Mouse (Mus musculus): ENCODE results near the gene Stambpl1. TPM values are rescaled to one million over a fixed set of nuclear protein-coding genes. Genes with fewer than 3 reads are reported as not detected.

Stambpl1 gene
- polyA plus RNA-seq, 1 experiment from 2014 or later = 11.5 TPM

DNA sequence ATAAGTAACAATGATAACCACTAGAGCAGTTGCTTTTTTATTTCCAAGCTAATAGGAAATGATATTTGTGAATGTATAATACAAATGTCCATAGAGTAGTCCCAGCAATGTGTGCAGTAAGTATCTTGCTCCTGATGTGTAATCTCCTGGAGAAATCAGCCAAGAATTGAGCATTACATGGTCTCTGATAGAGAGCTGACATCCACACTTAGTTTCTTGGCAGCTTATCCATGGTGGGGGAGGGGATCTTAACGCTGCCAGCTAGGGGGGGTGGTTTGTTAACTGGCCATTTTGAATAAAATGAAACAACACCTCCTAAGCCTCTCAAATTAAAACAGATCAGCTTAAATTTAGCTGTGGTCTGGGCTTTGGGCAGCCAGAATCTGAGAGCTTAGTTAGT is 77.0 kb downstream of the Stambpl1 start:
- Histone ChIP-seq H3K27me3 (no peaks in the 10 kb centered on the region), H3K4me3 (no peak overlapping the region), H3K4me1 (peaks cover 5% of the 10 kb centered on the region; the same call in 1 of the 2 replicates), H3K9ac (no peak overlapping the region), H3K4me2 (no peak overlapping the region), H3K9me3 (no peaks in the 10 kb centered on the region), H3K36me3 (no peaks in the 10 kb centered on the region), H3K27ac (no peak overlapping the region)
- no peak for ATAC-seq (ENCODE audit: borderline replicate concordance, extremely low read depth, low FRiP score, low TSS enrichment)
- WGBS = 23% methylated on average over 1 of the region's 1 CpGs

- Histone ChIP-seq H3K36me3 (no peaks in the 10 kb centered on the region), H3K9me3 (no peaks in the 10 kb centered on the region), H3K27me3 (no peaks in the 10 kb centered on the region), H3K4me1 (peaks cover 5% of the 10 kb centered on the region; the same call in 1 of the 2 replicates), H3K27ac (no peak overlapping the region), H3K9ac (no peak overlapping the region), H3K4me3 (no peak overlapping the region), H3K4me2 (no peak overlapping the region)
- ATAC-seq (ENCODE audit: borderline replicate concordance, extremely low read depth, low FRiP score, low TSS enrichment) = no peak
- WGBS = 63% methylated on average over 11 of the region's 11 CpGs
Measured at GRCm38 (mm10) chr19:34270106-34270726, 78.2 kb downstream of the Stambpl1 start.

DNA sequence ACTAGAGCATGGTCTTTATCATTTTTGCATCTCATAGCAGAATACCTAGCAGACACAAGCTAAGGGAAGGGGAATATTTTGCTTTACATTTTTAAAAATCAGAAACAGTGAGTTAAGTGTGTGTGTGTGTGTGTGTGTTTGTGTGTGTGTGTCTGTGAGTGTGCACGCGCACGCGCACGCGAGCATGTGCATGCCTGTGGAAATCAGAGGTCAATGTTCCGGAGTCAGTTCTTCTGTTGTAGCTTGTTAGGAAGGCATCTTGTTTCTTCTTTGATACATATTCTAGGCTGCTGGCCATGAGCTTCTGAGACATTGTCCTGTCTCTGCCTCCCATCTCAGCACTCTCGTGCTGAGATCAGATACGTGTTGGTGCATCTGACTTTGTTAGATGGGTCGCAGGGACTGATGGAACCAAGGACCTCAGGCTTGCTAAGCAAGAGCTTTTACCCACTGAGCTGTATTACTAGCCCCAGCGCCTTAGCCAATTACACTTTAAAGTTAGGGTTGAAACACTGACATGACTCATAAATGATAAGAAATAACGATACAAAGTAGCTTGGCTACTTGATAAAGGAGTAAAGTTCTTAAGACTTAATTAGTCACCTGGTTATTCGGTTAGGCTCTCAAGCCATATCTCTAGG is 78.9 kb downstream of the Stambpl1 start:
- no peaks in the 10 kb centered on the region for H3K9me3 ChIP-seq
- no peak for ATAC-seq (ENCODE audit: borderline replicate concordance, extremely low read depth, low FRiP score, low TSS enrichment)
- no peak overlapping the region for H3K4me2 ChIP-seq
- WGBS = 86% methylated on average over 13 of the region's 13 CpGs
- no peaks in the 10 kb centered on the region for H3K27me3 ChIP-seq
- H3K9ac ChIP-seq = no peak overlapping the region
- H3K27ac ChIP-seq = no peak overlapping the region
- no peaks in the 10 kb centered on the region for H3K36me3 ChIP-seq
- H3K4me3 ChIP-seq = no peak overlapping the region
- peaks cover 5% of the 10 kb centered on the region; the same call in 1 of the 2 replicates for H3K4me1 ChIP-seq

DNA sequence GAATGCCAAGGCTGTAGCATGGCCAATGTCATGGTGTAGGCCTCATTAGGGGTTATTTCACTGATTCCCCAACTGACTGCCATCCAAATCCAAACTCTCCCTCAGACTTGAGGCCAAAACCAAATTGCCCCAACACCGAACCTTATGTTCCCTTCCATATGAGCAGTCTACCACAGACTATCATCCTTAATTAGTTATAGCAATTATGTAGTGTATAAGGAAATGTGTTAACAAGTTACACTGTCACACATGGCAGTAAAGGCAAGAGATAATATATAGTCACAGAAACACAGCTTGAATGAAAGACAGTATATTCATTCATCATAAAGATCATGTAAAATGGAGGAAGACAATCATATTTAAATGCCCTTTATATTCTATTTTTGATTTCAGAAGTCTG is 81.0 kb downstream of the Stambpl1 start:
- no peak overlapping the region for H3K27ac ChIP-seq
- no peak overlapping the region for H3K9ac ChIP-seq
- no peaks in the 10 kb centered on the region for H3K36me3 ChIP-seq
- no peaks in the 10 kb centered on the region for H3K27me3 ChIP-seq
- 91% methylated on average over 1 of the region's 1 CpGs for WGBS
- peaks cover 7% of the 10 kb centered on the region; the same call in 1 of the 2 replicates for H3K4me1 ChIP-seq
- no peak overlapping the region for H3K4me2 ChIP-seq
- ATAC-seq (ENCODE audit: borderline replicate concordance, extremely low read depth, low FRiP score, low TSS enrichment) = no peak
- no peak overlapping the region for H3K4me3 ChIP-seq
- H3K9me3 ChIP-seq = no peaks in the 10 kb centered on the region

DNA sequence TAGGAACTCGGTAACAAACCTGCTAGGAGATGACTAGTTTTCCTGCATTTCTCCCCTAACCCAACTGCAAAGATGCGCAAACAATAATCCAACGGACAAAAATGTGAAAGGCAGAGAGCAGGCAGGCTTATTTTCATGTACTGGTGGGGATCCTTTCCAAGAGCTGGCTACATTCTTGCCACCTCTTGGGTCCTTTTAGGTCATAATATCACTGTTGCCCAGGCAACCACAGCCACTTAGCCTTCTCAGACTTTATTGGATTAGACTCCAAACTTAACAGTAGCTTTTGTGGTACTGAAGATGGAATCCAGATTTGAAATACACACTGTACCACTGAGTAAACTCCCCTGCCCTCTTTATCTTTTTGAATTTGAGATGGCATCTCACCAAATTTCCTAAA is 86.0 kb downstream of the Stambpl1 start:
- H3K9ac ChIP-seq = no peak overlapping the region

GRCm38 (mm10) chr19:34283614-34284013 is 91.6 kb downstream of the Stambpl1 start:
- 26% methylated on average over 6 of the region's 6 CpGs for whole genome bisulfite sequencing

More for the DNA sequence above, 86.0 kb downstream of the Stambpl1 start:
- Histone ChIP-seq H3K9me3 (no peaks in the 10 kb centered on the region), H3K36me3 (no peaks in the 10 kb centered on the region), H3K27me3 (no peaks in the 10 kb centered on the region), H3K4me2 (no peak overlapping the region), H3K4me3 (no peak overlapping the region), H3K4me1 (0 out of 2 replicates have a peak, but pooled peaks cover 6% of the 10 kb centered on the region), H3K27ac (0 out of 2 replicates have a peak overlapping the region, but pooled peaks have one; percentile 6)
- no peak for ATAC-seq (ENCODE audit: borderline replicate concordance, extremely low read depth, low FRiP score, low TSS enrichment)
- 62% methylated on average over 3 of the region's 3 CpGs for WGBS

DNA sequence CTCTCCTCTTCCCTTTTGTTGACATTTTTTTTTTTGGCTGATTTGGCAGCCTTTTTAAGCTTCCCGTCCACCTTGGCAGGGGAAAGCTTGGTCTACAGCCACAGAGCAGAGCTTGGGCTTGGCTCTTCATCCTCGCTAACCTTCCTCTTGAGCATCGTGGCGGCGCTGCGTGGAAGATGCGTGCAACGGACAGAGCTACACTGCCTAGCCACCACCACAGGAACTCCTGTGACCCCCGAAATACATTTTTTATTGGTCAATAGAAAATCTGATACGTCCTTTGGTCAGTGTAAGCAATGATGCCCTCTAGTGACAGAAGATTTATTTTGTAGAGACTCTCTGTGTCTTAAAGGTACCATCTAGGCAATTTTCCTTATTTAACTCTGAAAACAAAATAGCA is 92.4 kb downstream of the Stambpl1 start:
- peaks cover 8% of the 10 kb centered on the region for H3K4me1 ChIP-seq
- peak overlapping the region; percentile 9; the same call in 1 of the 2 replicates for H3K4me3 ChIP-seq
- 42% methylated on average over 10 of the region's 10 CpGs for WGBS
- H3K4me2 ChIP-seq = peak overlapping the region; percentile 51
- peak; percentile 55 for ATAC-seq (ENCODE audit: borderline replicate concordance, extremely low read depth, low FRiP score, low TSS enrichment)
- no peaks in the 10 kb centered on the region for H3K9me3 ChIP-seq
- no peaks in the 10 kb centered on the region for H3K36me3 ChIP-seq
- no peaks in the 10 kb centered on the region for H3K27me3 ChIP-seq
- peak overlapping the region; percentile 39 for H3K27ac ChIP-seq
- no peak overlapping the region for H3K9ac ChIP-seq

More at GRCm38 (mm10) chr19:34283614-34284013, 91.6 kb downstream of the Stambpl1 start:
- no peak overlapping the region for H3K4me3 ChIP-seq
- H3K9ac ChIP-seq = no peak overlapping the region
- peaks cover 8% of the 10 kb centered on the region for H3K4me1 ChIP-seq
- H3K9me3 ChIP-seq = no peaks in the 10 kb centered on the region
- peak; percentile 53; the same call in 1 of the 2 replicates for ATAC-seq (ENCODE audit: borderline replicate concordance, extremely low read depth, low FRiP score, low TSS enrichment)
- no peak overlapping the region for H3K4me2 ChIP-seq
- peak overlapping the region; percentile 39 for H3K27ac ChIP-seq
- H3K36me3 ChIP-seq = no peaks in the 10 kb centered on the region
- no peaks in the 10 kb centered on the region for H3K27me3 ChIP-seq

DNA sequence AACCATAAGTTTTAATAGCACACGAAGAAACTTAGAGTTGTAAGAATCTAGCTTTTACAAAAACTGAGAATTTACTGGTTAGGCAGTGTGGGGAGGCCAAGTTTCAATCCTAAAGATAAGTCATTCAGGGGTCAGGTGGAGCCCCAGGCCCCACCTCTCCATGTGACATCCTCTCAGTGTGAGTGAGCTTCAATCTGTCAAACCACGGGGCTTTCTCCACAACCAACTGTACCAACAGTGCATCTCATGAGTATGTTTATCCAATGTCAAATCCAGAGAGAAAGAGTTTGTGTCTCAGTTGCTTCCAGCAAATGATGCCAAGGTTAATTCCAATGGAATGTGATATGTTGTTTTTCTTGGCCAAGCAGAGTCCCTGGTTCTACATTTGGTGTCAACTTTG is 92.8 kb downstream of the Stambpl1 start:
- 34% methylated on average over 2 of the region's 2 CpGs for whole genome bisulfite sequencing
- Histone ChIP-seq H3K4me3 (no peak overlapping the region), H3K27me3 (no peaks in the 10 kb centered on the region), H3K4me2 (no peak overlapping the region), H3K36me3 (no peaks in the 10 kb centered on the region), H3K27ac (no peak overlapping the region), H3K9me3 (no peaks in the 10 kb centered on the region), H3K4me1 (peaks cover 9% of the 10 kb centered on the region), H3K9ac (no peak overlapping the region)
- ATAC-seq (ENCODE audit: borderline replicate concordance, extremely low read depth, low FRiP score, low TSS enrichment) = no peak

DNA sequence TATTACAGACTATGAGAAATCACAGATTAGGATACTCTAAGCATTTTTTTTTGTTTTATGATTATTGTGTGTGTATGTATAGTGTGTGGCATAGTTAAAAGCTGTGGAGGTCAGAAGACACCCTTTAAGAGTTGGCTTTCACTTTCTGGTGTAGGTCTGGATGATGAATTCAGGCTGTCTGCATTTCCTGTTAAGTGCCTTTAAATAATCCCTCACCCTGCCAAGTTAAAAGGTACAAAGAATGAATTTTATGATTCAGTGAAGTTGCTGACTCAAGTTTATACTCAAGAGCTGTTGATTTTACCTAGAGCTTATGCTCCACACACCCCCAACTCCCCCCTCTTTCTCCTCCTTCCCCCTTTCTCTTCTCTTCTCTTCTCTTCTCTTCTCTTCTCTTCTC is 95.2 kb downstream of the Stambpl1 start:
- Histone ChIP-seq H3K4me3 (no peak overlapping the region), H3K9ac (no peak overlapping the region), H3K36me3 (no peaks in the 10 kb centered on the region), H3K27me3 (no peaks in the 10 kb centered on the region), H3K4me2 (no peak overlapping the region), H3K4me1 (peaks cover 17% of the 10 kb centered on the region), H3K27ac (no peak overlapping the region), H3K9me3 (no peaks in the 10 kb centered on the region)
- ATAC-seq (ENCODE audit: borderline replicate concordance, extremely low read depth, low FRiP score, low TSS enrichment) = no peak

DNA sequence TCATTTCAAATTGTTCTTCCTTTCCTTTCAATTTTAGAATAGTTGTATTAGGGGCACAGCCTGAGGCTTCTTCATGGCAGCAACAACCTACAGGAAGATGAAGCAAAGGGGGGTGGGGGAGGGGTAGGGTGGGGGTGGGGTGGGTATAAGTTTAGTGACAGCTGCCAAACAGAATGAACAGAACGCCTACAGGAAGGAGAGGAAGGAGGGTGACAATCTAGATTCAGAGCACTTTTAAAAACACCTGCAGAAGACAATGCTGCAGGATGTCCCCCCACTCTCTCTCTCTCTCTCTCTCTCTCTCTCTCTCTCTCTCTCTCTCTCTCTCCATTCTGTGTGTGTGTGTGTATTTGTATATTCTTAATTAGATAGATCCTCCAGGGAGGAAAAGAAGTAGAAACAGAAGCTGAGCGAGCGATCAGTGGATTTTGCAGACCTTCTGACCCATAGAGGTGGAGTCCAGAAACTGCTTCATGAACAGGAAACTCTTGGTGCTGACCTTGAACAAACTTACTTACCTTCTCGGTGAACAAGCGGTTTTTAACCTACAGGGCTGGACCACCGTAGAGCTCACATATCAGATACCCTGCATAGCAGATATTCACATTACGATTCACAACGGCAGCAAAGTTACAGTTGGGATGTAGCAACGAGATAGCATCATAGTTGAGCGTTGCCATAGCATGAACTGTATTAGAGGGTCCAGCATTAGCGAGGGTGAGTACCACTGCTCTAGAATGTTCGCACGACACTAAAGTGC is 95.8 kb downstream of the Stambpl1 start:
- H3K4me3 ChIP-seq = no peak overlapping the region
- H3K27ac ChIP-seq = no peak overlapping the region
- no peak overlapping the region for H3K9ac ChIP-seq
- no peak for ATAC-seq (ENCODE audit: borderline replicate concordance, extremely low read depth, low FRiP score, low TSS enrichment)
- H3K27me3 ChIP-seq = no peaks in the 10 kb centered on the region
- no peaks in the 10 kb centered on the region for H3K9me3 ChIP-seq
- H3K36me3 ChIP-seq = no peaks in the 10 kb centered on the region
- H3K4me2 ChIP-seq = no peak overlapping the region
- H3K4me1 ChIP-seq = peaks cover 17% of the 10 kb centered on the region
- 68% methylated on average over 13 of the region's 13 CpGs for WGBS

DNA sequence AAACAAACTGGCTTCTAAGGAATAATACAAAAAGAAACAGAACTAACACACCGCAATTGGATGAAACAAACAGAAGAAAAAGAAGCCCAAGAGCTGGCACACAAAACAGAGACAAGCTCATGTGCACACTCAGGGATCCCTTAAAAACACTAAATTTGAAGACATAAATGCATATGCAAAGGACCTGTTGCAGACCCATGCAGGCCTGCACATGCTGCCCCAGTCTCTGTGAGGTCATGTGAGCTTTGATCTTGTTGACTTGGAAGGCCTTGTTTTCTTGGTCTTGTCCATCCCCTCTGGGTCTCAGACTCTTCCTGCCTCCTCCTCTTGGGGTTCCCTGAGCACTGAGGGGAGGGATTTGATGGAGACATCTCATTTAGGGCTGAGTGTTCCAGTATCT is 96.7 kb downstream of the Stambpl1 start:
- no peak overlapping the region for H3K4me2 ChIP-seq
- 100% methylated on average over 1 of the region's 1 CpGs for WGBS
- no peaks in the 10 kb centered on the region for H3K9me3 ChIP-seq
- H3K4me1 ChIP-seq = peaks cover 16% of the 10 kb centered on the region
- H3K9ac ChIP-seq = no peak overlapping the region
- H3K4me3 ChIP-seq = no peak overlapping the region
- no peak for ATAC-seq (ENCODE audit: borderline replicate concordance, extremely low read depth, low FRiP score, low TSS enrichment)
- H3K27ac ChIP-seq = no peak overlapping the region
- no peaks in the 10 kb centered on the region for H3K36me3 ChIP-seq
- H3K27me3 ChIP-seq = no peaks in the 10 kb centered on the region

All from lung, embryonic 15.5 days (tissue).